Mouse (Mus musculus): Measurements from ENCODE around the gene Phf3.

Phf3 gene

GRCm38 (mm10) chr1:30832778-30833177 lies 40.9 kb downstream of the Phf3 start:
- DNase-seq (ENCODE audit: low spot score in 2 of 2): no peak

- no peak for DNase-seq (ENCODE audit: low spot score in 2 of 2)
Measured at GRCm38 (mm10) chr1:30819414-30819813, 54.3 kb downstream of the Phf3 start.

GRCm38 (mm10) chr1:30815609-30816008 lies 58.1 kb downstream of the Phf3 start:
- no peak for DNase-seq (ENCODE audit: low spot score in 2 of 2)

GRCm38 (mm10) chr1:30814987-30815386 lies 58.7 kb downstream of the Phf3 start:
- DNase-seq (ENCODE audit: low spot score in 2 of 2): no peak

- DNase-seq (ENCODE audit: low spot score in 2 of 2): no peak
Measured at GRCm38 (mm10) chr1:30808101-30808699, 65.5 kb downstream of the Phf3 start.

GRCm38 (mm10) chr1:30805688-30806285 lies 67.9 kb downstream of the Phf3 start:
- DNase-seq (ENCODE audit: low spot score in 2 of 2): no peak

GRCm38 (mm10) chr1:30804919-30805318 lies 68.8 kb downstream of the Phf3 start:
- DNase-seq (ENCODE audit: low spot score in 2 of 2): no peak

- no peak for DNase-seq (ENCODE audit: low spot score in 2 of 2)
Measured at GRCm38 (mm10) chr1:30801911-30802310, 71.8 kb downstream of the Phf3 start.

- DNase-seq (ENCODE audit: low spot score in 2 of 2): no peak
Measured at GRCm38 (mm10) chr1:30799277-30799834, 74.4 kb downstream of the Phf3 start.

- DNase-seq (ENCODE audit: low spot score in 2 of 2): no peak
Measured at GRCm38 (mm10) chr1:30794606-30795005, 79.1 kb downstream of the Phf3 start.

GRCm38 (mm10) chr1:30793357-30793883 lies 80.3 kb downstream of the Phf3 start:
- DNase-seq (ENCODE audit: low spot score in 2 of 2): no peak

- no peak for DNase-seq (ENCODE audit: low spot score in 2 of 2)
Measured at GRCm38 (mm10) chr1:30792935-30793334, 80.8 kb downstream of the Phf3 start.

GRCm38 (mm10) chr1:30790220-30790619 lies 83.5 kb downstream of the Phf3 start:
- DNase-seq (ENCODE audit: low spot score in 2 of 2): no peak

GRCm38 (mm10) chr1:30789689-30790088 lies 84.0 kb downstream of the Phf3 start:
- no peak for DNase-seq (ENCODE audit: low spot score in 2 of 2)

- DNase-seq (ENCODE audit: low spot score in 2 of 2): no peak
Measured at GRCm38 (mm10) chr1:30789001-30789400, 84.7 kb downstream of the Phf3 start.

GRCm38 (mm10) chr1:30786583-30786982 lies 87.1 kb downstream of the Phf3 start:
- no peak for DNase-seq (ENCODE audit: low spot score in 2 of 2)

GRCm38 (mm10) chr1:30783741-30784140 lies 90.0 kb downstream of the Phf3 start:
- no peak for DNase-seq (ENCODE audit: low spot score in 2 of 2)

GRCm38 (mm10) chr1:30780293-30780692 lies 93.4 kb downstream of the Phf3 start:
- no peak for DNase-seq (ENCODE audit: low spot score in 2 of 2)

GRCm38 (mm10) chr1:30779562-30779961 lies 94.2 kb downstream of the Phf3 start:
- DNase-seq (ENCODE audit: low spot score in 2 of 2): no peak

- no peak for DNase-seq (ENCODE audit: low spot score in 2 of 2)
Measured at GRCm38 (mm10) chr1:30778374-30779005, 95.2 kb downstream of the Phf3 start.

GRCm38 (mm10) chr1:30776196-30776595 lies 97.5 kb downstream of the Phf3 start:
- DNase-seq (ENCODE audit: low spot score in 2 of 2): no peak

- no peak for DNase-seq (ENCODE audit: low spot score in 2 of 2)
Measured at GRCm38 (mm10) chr1:30773662-30774061, 100.1 kb downstream of the Phf3 start.

GRCm38 (mm10) chr1:30772851-30773250 lies 100.9 kb downstream of the Phf3 start:
- no peak for DNase-seq (ENCODE audit: low spot score in 2 of 2)

Measured in left cerebral cortex, adult 9 months (tissue).